Mouse (Mus musculus) kidney, postnatal 4 days (tissue): ENCODE measurements around the gene Glycam1.
"Not testable (repeated sequence)": the region's sequence is repeated elsewhere in the genome, so short reads cannot be mapped to it uniquely, and the experiment has no call there.

Experiments used
- DNase-seq, 2 experiments: peaks; one replicate each; pipeline ENCODE4 v3.0.0; 2021; ENCODE audit warnings: mixed read lengths in 2 of 2

Glycam1 gene

GRCm38 (mm10) chr15:103564981-103565380 is at the start of gene Glycam1:
TSS of gene Glycam1 (minus strand) at chr15:103565081.
- DNase-seq, result no peak

GRCm38 (mm10) chr15:103604481-103604880 is 39.6 kb upstream of the Glycam1 start:
- no peak for DNase-seq

DNA sequence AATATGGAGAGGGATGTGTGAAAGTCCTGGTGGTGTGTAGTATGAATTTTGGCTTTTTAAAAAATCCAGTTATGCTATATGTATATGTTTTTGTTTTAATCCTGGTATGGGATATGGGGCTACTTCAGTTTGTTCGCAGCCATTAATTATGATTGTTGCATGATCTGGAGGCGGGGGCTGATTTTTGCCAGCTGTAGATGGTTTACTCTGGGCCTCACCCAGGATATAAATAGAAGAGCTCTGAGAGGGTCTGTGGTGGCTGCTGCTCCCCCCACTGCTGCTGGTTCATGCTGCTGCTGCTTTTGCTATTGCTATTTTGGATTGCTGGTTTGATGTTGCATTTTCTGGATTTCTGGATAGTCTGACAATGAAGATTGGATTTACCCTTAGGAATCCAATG is 25.9 kb upstream of the Glycam1 start:
- no peak for DNase-seq

DNA sequence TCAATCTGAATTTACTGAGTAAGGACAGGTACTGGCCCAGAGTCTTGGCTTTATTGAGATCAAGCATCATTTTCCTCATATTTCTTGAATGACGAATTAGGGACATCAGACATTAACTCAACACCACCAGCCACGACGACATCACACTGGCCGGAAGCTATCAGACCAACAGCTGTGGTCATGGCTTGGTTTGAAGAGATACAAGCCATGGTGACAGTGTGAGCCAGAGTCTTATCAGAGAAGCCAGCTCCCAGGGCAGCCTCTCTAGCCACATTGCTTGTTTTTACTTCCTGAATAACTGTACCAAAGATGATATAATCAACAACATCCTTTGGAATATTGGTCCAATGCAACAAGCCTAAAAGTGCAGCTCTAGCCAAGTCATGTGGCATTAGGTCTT is 22.9 kb upstream of the Glycam1 start:
- not testable (repeated sequence) for DNase-seq

GRCm38 (mm10) chr15:103585876-103586275 is 21.0 kb upstream of the Glycam1 start:
- DNase-seq, result no peak

DNA sequence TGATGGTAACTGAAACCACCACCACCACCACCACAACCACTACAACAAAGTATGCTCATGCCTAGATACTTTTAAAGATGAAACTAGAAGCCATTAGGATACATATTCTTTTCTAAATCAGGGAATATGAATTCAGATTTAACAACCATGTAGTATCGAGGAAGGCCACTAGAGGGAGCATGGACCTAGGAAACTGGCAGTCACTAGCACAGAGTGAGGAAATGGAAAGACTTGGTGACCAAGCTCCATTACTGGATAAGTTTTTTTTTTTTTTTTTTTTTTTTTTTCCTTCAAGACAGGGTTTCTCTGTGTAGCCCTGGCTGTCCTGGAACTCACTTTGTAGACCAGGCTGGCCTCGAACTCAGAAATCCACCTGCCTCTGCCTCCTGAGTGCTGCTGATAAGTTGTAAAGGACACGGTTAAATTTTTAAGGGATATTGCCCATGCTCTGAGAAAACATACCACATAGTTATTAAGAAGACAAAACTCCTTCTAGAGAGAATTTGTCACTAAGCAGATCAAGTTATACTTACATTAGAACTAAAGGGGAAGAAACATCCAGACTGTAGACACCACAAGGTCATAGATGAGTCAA is 12.7 kb downstream of the Glycam1 start:
- peak; percentile 40 to 42 for DNase-seq

DNA sequence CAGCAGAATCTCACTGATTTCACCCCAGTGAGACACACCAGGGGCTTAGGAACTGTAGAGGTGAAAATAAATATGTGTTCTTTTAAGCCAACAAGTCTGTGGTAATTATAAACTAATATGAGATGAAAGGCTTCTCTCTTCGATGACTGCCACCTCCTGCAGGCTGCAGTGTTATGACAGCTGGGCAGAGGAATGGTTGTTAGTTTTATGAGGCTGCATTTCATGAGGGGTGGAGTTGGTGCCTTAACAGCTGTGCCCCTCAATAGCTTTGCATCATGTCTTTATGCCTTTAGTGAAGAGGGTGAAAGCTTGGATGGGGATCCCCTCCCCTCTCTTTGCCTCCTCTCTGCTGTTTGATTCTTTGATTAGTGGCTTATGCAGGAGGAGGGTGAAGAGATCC is 13.8 kb downstream of the Glycam1 start:
- DNase-seq, result no peak

- DNase-seq, result no peak
Measured at GRCm38 (mm10) chr15:103549475-103549874, 15.4 kb downstream of the Glycam1 start.

- DNase-seq, result no peak
Measured at GRCm38 (mm10) chr15:103547983-103548382, 16.9 kb downstream of the Glycam1 start.

DNA sequence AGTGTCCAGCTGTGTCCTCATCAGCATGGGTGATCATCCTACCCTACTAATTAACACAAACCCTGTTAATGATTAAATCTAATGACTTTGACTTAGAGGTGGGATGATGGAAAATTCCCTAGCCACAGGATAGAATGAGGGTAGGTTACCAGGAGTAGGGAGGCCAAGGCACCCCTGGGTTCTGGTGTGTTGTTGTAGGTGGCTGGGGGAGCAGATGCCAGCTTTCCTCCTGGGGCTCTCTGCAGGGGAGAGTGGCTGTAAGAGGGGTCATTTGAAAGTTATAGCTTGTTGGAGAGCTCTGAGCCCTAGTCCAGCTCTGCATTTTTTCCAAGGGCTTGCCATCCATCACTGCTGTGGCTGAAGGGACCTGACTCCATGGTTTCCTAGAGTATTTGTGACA is 22.4 kb downstream of the Glycam1 start:
- no peak for DNase-seq

DNA sequence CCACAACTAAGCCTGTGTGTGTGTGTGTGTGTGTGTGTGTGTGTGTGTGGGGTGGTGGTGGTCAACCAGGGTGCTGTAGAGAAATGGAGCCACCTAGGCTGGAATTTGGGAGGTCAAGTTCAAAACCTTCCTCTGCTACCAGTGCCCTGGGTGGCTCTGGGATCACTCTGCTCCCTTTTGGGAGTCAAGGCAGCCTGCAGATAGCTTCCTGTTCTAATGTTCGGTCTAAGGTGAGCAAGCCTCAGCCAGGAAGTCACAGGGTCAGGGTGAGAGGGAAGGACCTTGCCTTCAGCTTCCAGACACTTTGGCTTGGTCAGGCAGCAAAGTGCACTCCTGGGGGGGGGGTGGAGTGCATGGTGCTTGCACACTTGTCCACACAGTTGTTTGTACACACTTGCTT is 24.2 kb downstream of the Glycam1 start:
- DNase-seq, result no peak

- DNase-seq, result no peak
Measured at GRCm38 (mm10) chr15:103539259-103539658, 25.6 kb downstream of the Glycam1 start.

- peak; percentile 77 to 85 for DNase-seq
Measured at GRCm38 (mm10) chr15:103537822-103538213, 27.1 kb downstream of the Glycam1 start, which contains the start of gene Ppp1r1a. TSS of gene Ppp1r1a (minus strand) at chr15:103538003.

- no peak for DNase-seq
Measured at GRCm38 (mm10) chr15:103537011-103537821, 27.7 kb downstream of the Glycam1 start.

- no peak for DNase-seq
Measured at GRCm38 (mm10) chr15:103536456-103536855, 28.4 kb downstream of the Glycam1 start.

DNA sequence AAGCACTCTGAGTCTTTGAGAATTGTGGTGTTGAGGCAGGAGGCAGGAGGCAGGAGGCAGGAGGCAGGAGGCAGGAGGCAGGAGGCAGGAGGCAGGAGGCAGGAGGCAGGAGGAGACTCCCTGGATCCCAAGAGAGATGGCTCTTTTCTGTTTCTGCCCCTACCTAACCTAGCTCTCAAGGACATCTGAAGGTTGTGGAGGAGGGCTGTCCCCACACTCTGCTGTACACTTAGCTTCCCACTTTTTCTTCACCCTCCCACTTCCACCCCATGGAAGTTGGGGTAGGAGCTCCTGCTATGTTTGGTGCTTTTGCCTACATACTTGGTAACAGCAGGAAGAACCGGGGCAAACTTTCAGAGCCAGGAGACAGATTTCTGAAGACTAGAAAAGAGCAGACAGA is 29.1 kb downstream of the Glycam1 start:
- DNase-seq, result no peak

- DNase-seq, result no peak
Measured at GRCm38 (mm10) chr15:103535030-103535429, 29.9 kb downstream of the Glycam1 start.

DNA sequence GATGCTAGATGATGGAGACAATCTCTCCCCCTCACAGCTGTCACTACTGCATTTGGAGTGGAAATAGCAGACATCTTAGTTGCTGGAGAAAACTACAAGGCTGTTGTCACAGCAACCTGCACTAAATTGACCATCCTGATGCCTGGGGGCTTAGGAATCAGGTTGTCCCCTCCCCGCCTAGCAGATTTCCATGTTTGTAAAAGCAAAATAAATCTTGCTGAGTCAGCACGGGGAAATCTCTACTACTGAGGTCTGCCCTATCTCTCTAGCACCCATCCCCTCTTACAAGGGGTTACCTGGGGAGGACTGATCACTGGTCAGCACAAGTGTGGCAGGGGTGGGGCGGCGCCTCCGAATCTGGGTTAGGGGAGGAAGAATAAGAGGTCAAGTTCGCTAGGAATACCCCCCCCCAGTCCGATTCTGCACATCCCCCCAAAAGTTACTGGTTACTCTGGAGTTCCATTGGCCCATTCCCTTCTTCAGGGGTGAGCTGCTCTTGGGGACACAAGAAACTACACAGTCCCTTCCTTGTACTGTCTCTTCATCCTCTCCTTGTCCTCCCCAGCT is 30.7 kb downstream of the Glycam1 start:
- no peak for DNase-seq

GRCm38 (mm10) chr15:103530372-103530771 is 34.5 kb downstream of the Glycam1 start:
- peak; percentile 65 to 69 for DNase-seq

DNA sequence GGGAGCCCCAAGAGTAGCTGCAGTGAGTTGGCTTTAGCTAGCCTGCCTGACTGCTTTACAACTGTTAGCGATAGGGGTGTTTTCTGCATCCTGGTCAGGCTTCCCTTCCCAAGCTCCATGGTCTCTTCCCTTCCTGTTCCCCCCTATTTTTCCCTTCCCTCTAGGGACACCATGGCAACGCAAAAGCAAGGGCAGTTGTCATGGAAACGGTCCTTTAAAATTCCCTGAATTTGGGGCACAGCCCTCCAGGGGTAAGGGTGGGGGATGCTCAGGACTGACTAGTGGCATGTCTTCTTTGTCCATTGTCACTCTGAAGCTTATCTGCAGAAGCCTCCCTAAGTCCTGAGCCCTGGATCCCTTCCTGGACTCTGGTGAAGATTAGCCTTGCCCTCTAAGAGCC is 41.7 kb downstream of the Glycam1 start:
- no peak for DNase-seq

DNA sequence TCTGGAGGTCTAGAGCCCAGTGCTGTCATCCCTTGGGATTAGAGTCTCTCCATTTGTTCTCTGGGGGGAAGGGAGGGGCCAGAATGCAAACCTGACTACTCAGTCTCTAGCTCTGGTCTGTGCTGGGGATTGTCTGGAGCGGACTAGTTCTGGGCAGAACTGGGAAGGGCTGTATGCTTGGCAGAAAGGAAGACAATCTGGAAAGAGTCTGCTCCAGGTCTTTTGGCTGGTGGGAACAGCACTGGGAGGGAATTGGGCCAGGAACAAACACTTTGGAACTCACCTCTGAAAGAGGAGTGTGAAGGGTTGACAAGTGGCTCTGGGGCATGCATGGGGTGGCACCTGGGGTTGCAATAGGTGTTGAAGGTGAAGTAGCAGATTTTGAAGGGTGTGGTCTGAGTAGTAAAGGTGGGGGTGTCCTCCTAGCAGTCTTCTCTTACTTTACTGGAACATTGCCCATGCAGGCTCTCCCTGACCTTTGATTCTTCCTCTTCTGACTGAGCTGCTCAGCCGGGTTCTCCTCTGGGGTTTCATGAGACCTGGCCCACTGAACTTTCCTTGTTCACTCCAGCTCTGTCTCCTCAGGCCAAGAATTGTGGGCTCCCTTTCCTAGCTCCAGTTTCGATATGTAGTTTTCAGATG is 42.3 kb downstream of the Glycam1 start:
- no peak for DNase-seq

GRCm38 (mm10) chr15:103519386-103520378 is 45.2 kb downstream of the Glycam1 start:
- no peak for DNase-seq
